Mouse (Mus musculus) forebrain, embryonic 10.5 days (tissue): Measurements from ENCODE around the gene Rnf34. TPM values are rescaled to one million over a fixed set of nuclear protein-coding genes. Genes with fewer than 3 reads are reported as not detected.
A peak's percentile ranks its signal among the peaks of the same experiment; 100 is the strongest.

Source experiments
- DNase-seq: peaks from one replicate; pipeline ENCODE4 v3.0.0-alpha.2; 2017; ENCODE audit warnings: low spot score; ENCODE audit errors: extremely low spot score
- H3K27ac ChIP-seq: fragments of 300-500 bp; sonication (generic); 2 replicates; pipeline ENCODE4 v1.5.1; 2016; ENCODE audit warnings: mild to moderate bottlenecking
- H3K27me3 ChIP-seq: fragments of 300-500 bp; sonication (generic); 2 replicates; pipeline ENCODE4 v1.6.1; 2016; ENCODE audit warnings: mild to moderate bottlenecking; ENCODE audit not compliant: poor library complexity, severe bottlenecking
- H3K36me3 ChIP-seq: fragments of 300-500 bp; sonication (generic); replicated peaks from 2 replicates; pipeline ENCODE4 v1.6.1; 2016; ENCODE audit warnings: mild to moderate bottlenecking, moderate library complexity
- H3K4me1 ChIP-seq: fragments of 300-500 bp; sonication (generic); 2 replicates; pipeline ENCODE4 v1.6.1; 2016
- H3K4me3 ChIP-seq: fragments of 300-500 bp; sonication (generic); 2 replicates; pipeline ENCODE4 v1.5.1; 2016; ENCODE audit warnings: mild to moderate bottlenecking, moderate library complexity
- H3K9me3 ChIP-seq: fragments of 300-500 bp; sonication (generic); 2 replicates; pipeline ENCODE4 v1.6.1; 2016; ENCODE audit warnings: mild to moderate bottlenecking, moderate library complexity
- WGBS: fragments of 180-500 bp; shearing (Covaris S2); methylation state at CpG from one replicate; pipeline ENCODE4 v1.1.7; 2016; 5-methylcytosine and 5-hydroxymethylcytosine counted together
- polyA plus RNA-seq: library from polyadenylated mRNA; unstranded; fragments of >200 nt; fragmentation: Nextera tagmentation; extraction: Ambion mirVana; gene quantifications from 2 replicates; pipeline ENCODE4 v1.2.1, GENCODE M21; 2016

The Rnf34 gene
- polyA plus RNA-seq: 48.5 and 53.4 TPM in 2 replicates

DNA sequence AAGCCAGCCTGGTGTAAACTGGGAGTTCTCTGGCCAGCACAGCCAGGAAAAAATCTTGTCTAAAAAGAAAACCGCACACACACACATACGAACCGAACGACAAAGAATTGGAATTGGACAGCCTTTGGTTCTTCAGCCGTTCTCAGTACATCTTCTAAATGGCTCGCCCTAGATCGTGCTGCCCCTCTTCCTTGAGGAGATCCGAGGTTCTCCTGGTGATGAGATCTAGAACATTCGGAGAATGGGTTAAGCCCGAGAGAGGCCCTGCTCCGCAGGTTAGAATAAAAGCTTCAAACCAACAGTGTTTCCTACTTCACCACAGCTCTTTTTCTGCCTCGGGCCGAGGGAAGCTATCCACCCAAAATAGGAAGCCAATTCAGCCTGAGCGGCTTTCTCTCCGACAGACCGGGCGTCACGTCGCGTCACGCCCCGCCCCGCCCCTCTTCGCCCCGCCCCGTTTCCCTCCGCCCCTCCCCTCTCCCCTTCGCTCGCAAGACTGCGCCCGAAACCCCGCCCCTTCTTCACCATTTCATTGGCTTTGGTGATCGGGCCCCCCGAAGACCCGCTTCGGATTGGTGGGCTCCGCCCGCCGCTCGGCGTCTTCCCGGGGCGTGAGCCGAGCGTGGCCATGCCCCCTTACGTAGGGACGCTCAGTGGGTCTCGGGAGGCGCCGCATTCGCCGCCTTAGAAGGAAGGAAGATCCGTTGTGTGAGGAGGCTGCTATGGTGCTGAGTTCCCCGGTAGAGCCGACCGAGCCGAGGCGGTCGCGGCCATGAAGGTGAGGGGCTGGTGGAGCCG is at the start of gene Rnf34:
TSS of gene Rnf34 (plus strand) at position 528 of the 798 bp plus-strand sequence.
- 2% methylated on average over 59 of the region's 61 CpGs for WGBS
- Histone ChIP-seq H3K27ac (peak within 1 kb of the TSS; percentile 97), H3K4me3 (peak within 1 kb of the TSS; percentile 81), H3K36me3 (peaks cover 4% of the 10 kb centered on the region), H3K27me3 (no peaks in the 10 kb centered on the region), H3K4me1 (peaks cover 25% of the 10 kb centered on the region), H3K9me3 (no peaks in the 10 kb centered on the region)
- peak; percentile 97 for DNase-seq

GRCm38 (mm10) chr5:122800345-122801010 is 49.4 kb upstream of the Rnf34 start:
- H3K27me3 ChIP-seq: no peaks in the 10 kb centered on the region
- no peak overlapping the region for H3K27ac ChIP-seq
- DNase-seq: no peak
- no peaks in the 10 kb centered on the region for H3K4me1 ChIP-seq
- peaks cover 98% of the 10 kb centered on the region for H3K36me3 ChIP-seq
- H3K9me3 ChIP-seq: no peaks in the 10 kb centered on the region; the same call in 1 of the 2 replicates
- no peak overlapping the region for H3K4me3 ChIP-seq
- WGBS: 92% methylated on average over 13 of the region's 13 CpGs

GRCm38 (mm10) chr5:122801684-122802083 is 48.2 kb upstream of the Rnf34 start:
- no peak overlapping the region for H3K4me3 ChIP-seq
- H3K9me3 ChIP-seq: no peaks in the 10 kb centered on the region; the same call in 1 of the 2 replicates
- H3K4me1 ChIP-seq: no peaks in the 10 kb centered on the region
- H3K36me3 ChIP-seq: peaks cover 98% of the 10 kb centered on the region
- H3K27me3 ChIP-seq: no peaks in the 10 kb centered on the region
- H3K27ac ChIP-seq: no peak overlapping the region
- no peak for DNase-seq
- 96% methylated on average over 8 of the region's 8 CpGs for WGBS

DNA sequence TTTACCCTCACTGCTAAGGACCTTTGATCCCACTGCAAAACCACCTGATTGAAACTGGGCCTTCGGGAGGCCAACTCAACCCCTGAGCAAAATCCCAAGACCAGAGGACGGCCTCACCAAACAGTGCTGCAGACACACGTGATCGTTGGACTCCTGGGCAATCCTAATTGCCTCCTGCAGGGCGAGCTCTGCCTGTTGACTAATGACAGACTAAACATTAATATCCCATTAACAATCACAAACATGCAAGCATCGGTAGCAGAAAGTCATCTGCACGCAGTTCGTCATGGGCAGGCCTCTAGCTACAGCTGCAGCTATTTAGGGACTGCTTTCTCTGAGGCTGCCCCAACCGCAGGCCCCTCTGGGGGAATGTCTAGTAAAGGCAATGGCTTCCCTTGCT is 47.1 kb upstream of the Rnf34 start:
- 91% methylated on average over 9 of the region's 9 CpGs for WGBS
- peaks cover 100% of the 10 kb centered on the region for H3K36me3 ChIP-seq
- no peak for DNase-seq

GRCm38 (mm10) chr5:122805503-122805902 is 44.3 kb upstream of the Rnf34 start:
- WGBS: 64% methylated on average over 3 of the region's 3 CpGs
- no peak for DNase-seq
- Histone ChIP-seq H3K9me3 (no peaks in the 10 kb centered on the region), H3K4me1 (no peaks in the 10 kb centered on the region), H3K27me3 (no peaks in the 10 kb centered on the region), H3K4me3 (no peak overlapping the region), H3K27ac (no peak overlapping the region), H3K36me3 (peaks cover 99% of the 10 kb centered on the region)

More for the DNA sequence above, 47.1 kb upstream of the Rnf34 start:
- Histone ChIP-seq H3K4me3 (no peak overlapping the region), H3K4me1 (no peaks in the 10 kb centered on the region), H3K27ac (no peak overlapping the region), H3K9me3 (no peaks in the 10 kb centered on the region), H3K27me3 (no peaks in the 10 kb centered on the region)

DNA sequence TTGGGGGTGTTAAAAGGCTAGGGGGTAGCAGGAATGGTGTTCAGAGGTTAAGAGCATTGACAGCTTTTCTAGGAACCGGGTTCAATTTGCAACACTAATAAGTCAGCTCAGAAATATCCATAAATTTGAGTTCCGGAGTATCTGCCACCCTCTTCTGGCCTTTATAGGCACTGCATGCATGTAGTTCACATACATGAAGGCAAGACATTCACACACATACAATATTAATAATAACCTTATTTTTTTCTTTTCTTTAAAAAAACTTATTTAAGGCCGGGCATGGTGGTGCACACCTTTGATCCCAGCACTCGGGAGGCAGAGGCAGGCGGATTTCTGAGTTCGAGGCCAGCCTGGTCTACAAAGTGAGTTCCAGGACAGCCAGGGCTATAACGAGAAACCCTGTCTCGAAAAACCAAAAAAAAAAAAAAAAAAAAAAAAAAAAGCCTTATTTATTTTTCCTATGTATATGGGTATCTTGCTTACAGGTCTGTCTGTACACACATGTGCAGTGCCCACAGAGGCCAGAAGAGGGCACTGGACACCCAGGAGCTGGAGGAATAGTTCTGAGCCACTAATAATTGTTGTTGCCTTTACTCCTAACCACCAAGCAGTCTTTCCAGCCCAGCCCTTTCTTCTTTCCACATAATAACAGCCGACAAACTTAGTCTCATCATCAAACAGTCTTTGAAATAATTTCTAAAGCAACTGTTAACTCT is 38.3 kb upstream of the Rnf34 start:
- no peaks in the 10 kb centered on the region for H3K4me1 ChIP-seq
- H3K9me3 ChIP-seq: no peaks in the 10 kb centered on the region
- no peak overlapping the region for H3K27ac ChIP-seq
- H3K36me3 ChIP-seq: peaks cover 99% of the 10 kb centered on the region
- no peak overlapping the region for H3K4me3 ChIP-seq
- 87% methylated on average over 9 of the region's 9 CpGs for WGBS
- no peaks in the 10 kb centered on the region for H3K27me3 ChIP-seq
- peak; percentile 54 for DNase-seq

DNA sequence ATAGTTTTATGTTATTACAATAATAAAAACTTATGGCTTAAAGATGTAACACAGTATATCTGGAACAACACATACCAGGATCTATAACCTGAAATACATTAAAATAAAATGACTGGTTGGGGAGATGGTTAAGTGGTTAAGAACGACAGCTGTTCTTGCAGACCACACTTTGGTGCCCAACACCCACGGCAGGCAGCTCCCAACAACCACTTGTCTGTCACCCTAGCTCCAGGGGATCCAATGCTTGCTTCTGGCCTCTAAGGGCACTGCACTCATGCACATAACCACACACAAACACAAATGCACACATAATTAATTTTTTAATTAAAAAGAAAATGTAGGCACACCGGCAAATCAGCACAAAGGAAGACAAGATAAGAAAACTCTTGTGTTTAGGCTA is 37.1 kb upstream of the Rnf34 start:
- DNase-seq: no peak
- Histone ChIP-seq H3K4me3 (no peak overlapping the region), H3K27ac (no peak overlapping the region), H3K4me1 (no peaks in the 10 kb centered on the region), H3K27me3 (no peaks in the 10 kb centered on the region), H3K9me3 (no peaks in the 10 kb centered on the region), H3K36me3 (peaks cover 99% of the 10 kb centered on the region)
- 88% methylated on average over 3 of the region's 3 CpGs for WGBS

- Histone ChIP-seq H3K9me3 (no peaks in the 10 kb centered on the region), H3K27me3 (no peaks in the 10 kb centered on the region)
Measured at GRCm38 (mm10) chr5:122820777-122821523, 28.9 kb upstream of the Rnf34 start, which contains the start of gene Anapc5. TSS of gene Anapc5 (minus strand) at chr5:122821339.

DNA sequence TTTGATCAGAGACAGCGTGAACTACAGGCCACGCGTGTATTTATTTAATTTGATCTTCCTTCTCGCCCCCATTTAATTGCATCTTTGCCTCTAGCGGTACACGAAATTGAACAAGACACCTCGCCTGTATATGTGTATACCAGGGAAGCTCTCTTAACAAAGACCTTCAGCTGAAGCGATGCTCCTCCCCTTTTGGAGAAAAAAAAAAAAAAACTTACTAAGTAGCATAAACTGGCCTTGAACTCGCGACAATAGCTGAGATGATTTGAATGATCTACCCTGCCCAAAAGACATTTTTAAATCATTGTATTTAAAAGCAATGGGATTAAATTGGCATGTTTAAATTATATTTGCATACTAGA is 28.3 kb upstream of the Rnf34 start:
- H3K4me3 ChIP-seq: peak overlapping the region; percentile 84
- H3K27ac ChIP-seq: peak overlapping the region; percentile 97
- DNase-seq: no peak
- peaks cover 19% of the 10 kb centered on the region for H3K4me1 ChIP-seq
- peaks cover 31% of the 10 kb centered on the region for H3K36me3 ChIP-seq
- H3K9me3 ChIP-seq: no peaks in the 10 kb centered on the region
- WGBS: under 1% methylated on average over 10 of the region's 10 CpGs
- H3K27me3 ChIP-seq: no peaks in the 10 kb centered on the region

More at GRCm38 (mm10) chr5:122820777-122821523, 28.9 kb upstream of the Rnf34 start, which contains the start of gene Anapc5:
- DNase-seq: peak; percentile 96
- under 1% methylated on average over 55 of the region's 55 CpGs for WGBS
- peaks cover 37% of the 10 kb centered on the region for H3K36me3 ChIP-seq
- H3K4me3 ChIP-seq: peak within 1 kb of the TSS; percentile 84
- peaks cover 19% of the 10 kb centered on the region for H3K4me1 ChIP-seq
- H3K27ac ChIP-seq: peak within 1 kb of the TSS; percentile 97

- no peak for DNase-seq
- H3K27me3 ChIP-seq: no peaks in the 10 kb centered on the region
- 93% methylated on average over 4 of the region's 4 CpGs for WGBS
- H3K4me3 ChIP-seq: no peak overlapping the region
- H3K27ac ChIP-seq: no peak overlapping the region
- peaks cover 19% of the 10 kb centered on the region for H3K4me1 ChIP-seq
- H3K36me3 ChIP-seq: peaks cover 22% of the 10 kb centered on the region
- H3K9me3 ChIP-seq: no peaks in the 10 kb centered on the region
Measured at GRCm38 (mm10) chr5:122822441-122822840, 27.4 kb upstream of the Rnf34 start.

DNA sequence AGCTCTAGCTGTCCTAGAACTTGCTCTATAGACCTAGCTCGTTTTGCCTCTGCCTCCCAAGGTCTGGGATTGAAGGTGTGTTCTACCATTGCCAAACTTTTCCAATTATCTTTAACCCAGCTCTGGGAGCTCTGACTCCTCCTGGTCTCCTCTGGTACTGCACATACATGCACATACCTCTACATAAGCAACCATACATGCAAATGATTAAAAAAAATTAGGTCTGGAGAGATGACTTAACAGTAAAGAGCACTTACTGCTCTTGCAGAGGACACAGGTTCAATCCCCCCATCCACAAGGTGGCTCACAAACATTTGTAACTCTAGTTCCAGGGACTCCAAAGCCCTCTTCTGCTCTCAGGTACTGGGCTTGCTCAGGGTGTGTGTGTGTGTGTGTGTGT is 25.9 kb upstream of the Rnf34 start:
- Histone ChIP-seq H3K4me1 (peaks cover 19% of the 10 kb centered on the region), H3K4me3 (no peak overlapping the region), H3K27ac (no peak overlapping the region), H3K27me3 (no peaks in the 10 kb centered on the region), H3K9me3 (no peaks in the 10 kb centered on the region), H3K36me3 (peaks cover 6% of the 10 kb centered on the region)
- DNase-seq: no peak
- 64% methylated on average over 1 of the region's 1 CpGs for WGBS

DNA sequence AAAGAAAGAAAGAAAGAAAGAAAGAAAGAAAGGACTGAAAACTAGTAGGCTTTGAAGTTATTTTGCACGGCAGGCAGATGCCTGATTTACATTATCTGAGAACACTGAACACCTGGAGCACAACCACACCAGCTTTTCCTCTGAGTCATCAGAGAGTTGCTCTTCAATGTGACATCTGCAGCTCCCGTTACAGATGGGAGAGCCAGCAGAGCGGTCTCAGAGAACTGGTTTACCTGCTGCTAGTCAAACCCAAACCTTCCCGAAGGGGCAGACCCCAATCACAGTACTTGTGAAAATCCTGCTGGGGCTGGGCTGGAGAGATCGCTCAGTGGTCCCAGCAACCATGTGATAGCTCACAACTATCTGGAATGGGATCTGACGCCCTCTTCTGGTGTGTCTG is 25.4 kb upstream of the Rnf34 start:
- H3K36me3 ChIP-seq: peaks cover 2% of the 10 kb centered on the region
- H3K4me1 ChIP-seq: peaks cover 17% of the 10 kb centered on the region
- WGBS: 76% methylated on average over 6 of the region's 6 CpGs
- no peaks in the 10 kb centered on the region for H3K27me3 ChIP-seq
- no peak for DNase-seq
- H3K4me3 ChIP-seq: no peak overlapping the region
- H3K9me3 ChIP-seq: no peaks in the 10 kb centered on the region
- H3K27ac ChIP-seq: no peak overlapping the region
